Mouse (Mus musculus) adrenal gland, adult (tissue): ENCODE data around the gene Slpi.
A peak's percentile ranks its signal among the peaks of the same experiment; 100 is the strongest.

Experiments
- DNase-seq, 2 experiments: peaks; one replicate each; pipeline ENCODE4 v3.0.0; 2022 to 2023; ENCODE audit warnings: low spot score in 1 of 2; ENCODE audit not compliant: inconsistent age in 2 of 2

Gene Slpi

DNA sequence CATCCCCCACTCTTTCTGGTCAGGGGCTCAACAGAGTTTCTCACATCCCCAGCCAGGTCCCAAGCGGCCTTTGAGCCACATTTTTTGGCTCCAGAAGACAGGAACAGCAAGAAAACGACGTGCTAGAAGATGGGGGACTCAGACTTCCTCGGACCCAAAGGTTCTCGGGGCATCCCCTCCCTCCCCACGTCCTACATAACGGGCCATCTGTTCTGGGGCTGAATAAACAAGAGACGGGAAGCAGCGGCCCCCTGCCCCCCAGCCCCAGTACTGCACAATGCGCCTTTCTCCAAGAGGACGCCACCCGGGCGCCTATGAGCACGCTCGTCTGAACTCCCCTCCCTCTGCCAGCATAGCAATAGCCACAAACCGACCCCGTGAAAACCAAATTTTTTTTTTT is at the start of gene Slpi:
Gene Slpi, minus strand, starts transcription at position 76 of the 400 bp plus-strand sequence.
- no peak for DNase-seq

DNA sequence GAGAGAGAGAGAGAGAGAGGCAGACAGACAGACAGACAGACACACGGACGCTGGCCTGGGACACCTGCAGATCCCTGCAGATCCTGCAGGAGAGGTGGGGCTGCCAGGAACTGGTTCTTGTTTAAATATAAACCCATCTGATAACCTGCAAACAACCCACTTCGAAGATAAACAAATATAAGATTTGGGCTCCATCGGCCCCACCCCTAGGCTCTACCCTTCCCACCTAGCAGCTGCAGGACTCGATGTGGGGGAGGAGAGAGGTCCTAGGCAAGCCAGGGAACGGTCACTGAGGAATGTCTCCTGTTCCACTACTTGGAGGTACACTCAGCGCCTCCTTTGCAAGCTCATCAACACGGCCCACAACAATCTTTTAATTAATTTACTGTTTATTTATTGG is 49.4 kb upstream of the Slpi start:
- DNase-seq = no peak

DNA sequence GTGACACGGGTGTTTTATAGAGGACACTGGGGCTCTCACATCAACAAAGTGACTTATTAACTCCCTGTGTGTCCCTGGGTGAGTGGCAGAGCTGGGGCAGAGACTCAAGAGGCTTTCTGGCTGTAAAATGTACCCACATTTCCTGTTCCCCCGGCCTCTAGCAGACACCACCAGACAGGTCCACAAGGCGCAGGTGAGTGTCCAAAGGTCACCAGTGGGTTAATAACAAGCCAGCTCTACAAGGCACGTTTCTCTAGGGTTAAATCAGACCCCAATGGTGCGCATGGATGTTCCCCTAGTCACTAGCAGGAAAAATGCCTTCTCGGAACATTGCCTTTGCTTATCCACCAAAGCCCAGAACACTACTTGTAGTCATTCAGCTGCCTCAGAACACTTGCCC is 48.8 kb upstream of the Slpi start:
- peak in 1 of 2 experiments; percentile 30 for DNase-seq

DNA sequence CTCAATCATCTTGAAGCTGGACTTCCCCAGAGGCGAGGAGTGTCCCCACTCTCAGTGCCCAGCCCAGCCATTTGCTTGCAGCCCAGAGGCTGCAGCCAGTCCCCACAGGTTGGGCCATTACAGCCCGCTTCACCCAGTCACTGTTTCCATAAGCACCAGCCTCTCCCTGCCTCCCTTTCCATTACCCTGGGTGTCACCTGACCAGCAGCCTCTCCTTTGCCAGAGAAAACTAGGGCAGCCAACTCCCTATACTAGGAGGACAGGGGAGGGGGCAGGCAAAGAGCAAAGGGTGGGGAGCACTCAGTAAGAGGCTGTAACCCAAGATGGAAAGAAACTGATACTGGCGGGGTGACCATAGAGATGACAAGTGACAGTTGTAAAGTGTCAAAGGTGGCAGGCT is 48.1 kb upstream of the Slpi start:
- DNase-seq = peak in 1 of 2 experiments; percentile 72

DNA sequence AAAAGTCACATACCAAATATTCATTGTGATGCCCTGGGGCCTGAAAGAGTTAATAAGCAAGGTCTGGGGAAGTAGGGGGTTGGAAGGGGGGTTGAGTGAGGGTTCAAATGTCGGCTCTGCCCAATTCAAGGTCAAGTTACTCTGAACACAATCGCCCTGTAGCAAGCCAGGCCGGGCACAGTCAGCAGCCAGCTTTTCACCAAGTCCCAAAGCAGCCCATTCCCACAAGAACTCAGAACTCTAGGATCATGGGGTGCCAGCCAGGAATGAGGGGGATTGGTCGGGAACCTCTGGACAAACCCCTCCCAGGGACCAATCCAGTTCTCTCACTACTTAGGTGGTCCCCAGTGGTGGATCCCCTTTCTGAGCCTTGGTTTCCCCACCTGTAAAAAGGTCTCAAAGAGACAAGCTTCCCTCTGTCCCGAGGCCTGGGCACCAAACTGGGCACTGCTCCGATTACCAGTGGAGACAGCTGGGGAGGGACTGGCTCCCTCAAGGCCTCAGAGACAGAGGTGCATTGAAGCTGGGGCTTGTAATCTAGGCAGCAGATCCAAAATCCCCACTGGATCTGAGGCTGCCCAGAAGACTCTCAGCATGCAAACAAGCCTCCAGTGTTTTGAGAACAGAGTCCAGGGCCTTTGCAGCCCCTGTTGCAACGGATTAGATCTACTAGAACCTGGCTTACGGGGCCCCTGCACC is 47.5 kb upstream of the Slpi start:
- peak in 1 of 2 experiments; percentile 75 for DNase-seq

DNA sequence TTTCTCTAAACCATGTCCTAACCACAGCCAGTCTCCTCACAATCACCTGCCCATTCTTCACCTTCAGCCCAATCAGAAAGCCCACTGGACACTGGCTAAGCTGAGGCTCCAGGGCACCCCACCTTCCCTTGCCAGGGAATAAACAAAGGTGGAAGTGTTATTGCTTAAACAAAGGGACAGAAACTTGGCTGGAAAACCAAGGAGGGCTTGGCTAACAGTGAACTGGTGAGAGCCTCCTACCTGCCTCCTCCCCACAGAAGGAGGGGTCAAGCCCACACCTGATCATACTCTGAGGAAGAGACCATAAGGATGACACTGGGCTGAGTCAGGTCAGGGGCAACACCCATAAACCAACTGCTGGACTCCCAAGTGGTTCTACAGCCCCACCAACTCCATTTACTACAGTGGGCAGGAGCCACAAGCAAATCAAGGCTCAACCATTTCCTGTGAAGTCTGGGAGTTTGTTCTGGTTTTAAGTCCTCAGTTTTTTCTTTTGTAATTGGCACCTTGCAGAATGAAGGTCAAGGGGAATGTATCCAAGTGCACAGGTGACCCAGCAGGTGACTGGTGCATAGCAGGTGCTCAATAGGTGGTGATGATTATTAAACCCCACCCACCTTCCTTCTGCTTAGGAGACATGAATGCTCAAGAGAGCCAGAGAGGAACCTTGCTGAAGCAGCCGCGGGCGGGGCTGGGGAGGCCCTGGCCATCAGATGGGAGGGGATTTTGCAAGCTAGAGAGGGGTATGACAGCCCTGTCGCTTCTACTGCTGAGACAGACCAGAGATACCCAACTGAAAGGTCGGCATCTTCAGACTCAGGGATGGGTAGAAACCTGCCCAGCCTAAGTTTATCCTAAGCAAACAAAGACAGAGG is 46.6 kb upstream of the Slpi start:
- peak in 1 of 2 experiments; percentile 35 for DNase-seq

DNA sequence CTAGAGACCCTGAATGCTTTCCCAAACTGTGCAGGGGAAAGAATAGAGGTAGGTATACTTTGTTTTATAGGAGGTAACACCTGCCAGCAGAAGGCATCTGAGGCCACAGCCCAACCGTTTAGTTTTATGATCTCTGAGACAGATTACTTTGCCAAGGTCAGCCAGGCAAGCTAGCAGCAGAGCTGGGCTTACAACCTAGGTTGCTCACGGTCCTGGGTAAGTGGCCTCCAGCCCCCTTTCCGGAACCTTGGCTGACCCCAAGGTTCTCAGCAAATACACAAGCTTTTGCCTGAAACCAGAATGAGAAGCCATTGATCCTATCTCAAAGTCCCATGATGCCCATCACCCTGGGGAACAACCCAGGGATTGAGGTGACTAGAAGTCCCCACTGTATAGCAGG is 45.8 kb upstream of the Slpi start:
- no peak for DNase-seq

DNA sequence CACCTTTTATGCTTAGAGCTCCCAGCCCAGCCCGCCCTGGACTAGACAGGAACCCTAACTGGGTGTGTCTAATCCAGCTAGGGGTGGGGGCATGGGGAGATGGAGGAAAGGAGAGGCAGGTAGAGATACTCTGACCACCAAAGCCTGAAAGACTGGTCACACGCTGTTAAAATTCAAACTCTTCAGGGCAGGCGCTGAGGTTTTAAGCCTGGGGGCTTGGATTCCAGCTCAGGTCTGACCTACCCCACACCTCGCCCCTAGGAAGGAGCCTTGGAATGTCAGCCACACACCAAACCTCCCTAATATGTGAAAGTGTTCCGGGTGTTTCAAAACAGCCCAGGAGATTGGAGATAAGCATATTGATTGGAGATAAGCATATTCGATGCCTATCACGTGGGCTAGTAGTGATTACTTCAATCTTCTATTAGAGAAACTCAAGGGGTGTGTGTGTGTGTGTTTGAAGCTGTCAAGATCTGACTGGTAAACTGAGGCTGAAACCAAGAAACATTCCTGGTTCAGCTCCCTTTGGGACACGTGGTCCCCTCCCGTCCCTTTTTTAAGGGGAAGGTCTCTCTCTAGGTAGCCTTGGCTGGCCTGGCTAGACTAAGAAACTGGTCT is 44.5 kb upstream of the Slpi start:
- peak in 1 of 2 experiments; percentile 23 for DNase-seq

DNA sequence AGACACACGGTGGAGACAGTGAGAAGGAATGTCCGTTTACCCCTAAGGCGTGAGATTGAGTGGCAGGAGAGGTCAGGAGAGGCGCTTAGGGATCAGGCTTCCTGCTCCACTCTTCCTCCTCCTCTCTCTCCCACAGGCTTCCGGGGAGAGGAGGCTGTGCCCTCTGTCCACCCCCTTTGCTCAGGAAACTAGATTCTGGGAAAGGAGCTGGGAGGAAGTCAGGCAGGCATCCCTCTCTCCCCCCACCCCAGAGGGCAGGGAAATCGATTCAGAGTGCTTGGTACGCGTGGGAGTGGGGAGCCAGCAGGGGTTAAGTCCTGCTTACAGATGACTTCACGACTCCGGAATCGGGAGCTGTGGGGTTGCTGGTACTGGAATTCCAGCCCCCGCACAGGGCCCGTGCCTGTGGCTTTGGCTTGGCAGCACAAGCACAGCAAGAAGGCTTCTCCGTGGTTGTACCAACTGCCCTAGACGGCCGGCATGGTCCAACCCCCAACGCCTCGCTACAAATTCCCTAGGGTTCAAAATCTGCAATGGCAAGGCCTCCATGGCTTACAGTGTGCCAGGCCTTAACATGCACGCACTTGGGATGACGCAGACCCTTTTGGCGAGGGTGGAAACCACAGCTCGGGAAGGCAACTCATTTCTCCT is 43.8 kb upstream of the Slpi start:
- DNase-seq = peak in 1 of 2 experiments; percentile 62

DNA sequence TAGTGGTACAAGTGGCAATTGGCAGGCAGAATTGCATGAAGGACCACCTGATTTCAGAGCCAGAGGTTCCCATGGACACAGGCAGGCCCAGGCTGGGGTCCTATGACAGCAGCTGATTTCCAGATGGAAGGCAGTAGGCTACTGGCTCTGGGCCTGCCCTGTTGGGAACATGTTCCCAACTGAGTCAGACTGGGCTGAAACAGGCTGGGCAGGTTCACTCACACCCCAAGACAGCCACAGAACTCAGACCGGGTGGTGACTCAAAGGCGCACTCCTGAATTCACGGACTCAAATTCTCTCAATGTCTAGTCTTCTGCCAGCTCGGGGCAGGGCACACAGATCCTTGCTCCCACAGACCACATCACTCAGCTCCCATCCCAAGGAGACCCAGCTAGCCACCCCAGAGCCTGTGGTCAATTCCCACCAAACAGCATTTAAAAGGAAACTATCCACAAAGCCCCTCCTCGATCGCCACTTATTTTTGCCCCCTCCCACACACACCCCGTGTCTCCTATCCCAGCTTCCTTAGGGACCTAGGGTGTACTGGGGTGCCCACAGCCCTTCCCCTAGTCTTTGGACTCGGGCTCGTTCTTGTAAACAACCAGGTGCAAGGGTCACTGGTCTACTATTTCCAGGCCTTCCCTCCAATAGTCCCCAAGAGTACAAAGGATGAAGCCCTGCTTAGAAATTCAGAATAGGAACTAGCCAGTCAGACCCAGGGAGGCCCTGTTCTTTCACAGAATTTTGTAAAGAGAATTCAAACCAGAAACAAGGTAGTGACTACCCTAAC is 43.0 kb upstream of the Slpi start:
- peak in 1 of 2 experiments; percentile 23 for DNase-seq

DNA sequence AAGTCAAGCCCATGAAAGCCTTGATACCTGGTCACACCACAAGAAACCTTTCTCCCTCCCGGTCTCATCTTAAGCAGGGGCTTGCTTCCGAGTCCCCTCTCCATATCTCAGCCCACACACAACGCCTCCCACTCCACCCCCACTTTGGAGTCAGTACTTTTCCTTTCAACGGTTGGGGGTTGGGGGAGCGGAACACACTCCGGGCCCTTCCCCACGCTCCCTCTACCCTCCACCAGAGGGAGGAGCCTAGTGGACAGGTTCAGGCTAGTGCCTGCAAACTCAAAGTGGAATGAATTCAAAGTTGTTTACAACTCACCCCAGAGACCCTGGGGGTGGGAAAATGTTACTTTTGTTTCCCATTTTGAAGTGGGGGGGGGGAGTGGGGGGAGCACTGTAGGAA is 41.8 kb upstream of the Slpi start:
- peak in 1 of 2 experiments; percentile 17 for DNase-seq

DNA sequence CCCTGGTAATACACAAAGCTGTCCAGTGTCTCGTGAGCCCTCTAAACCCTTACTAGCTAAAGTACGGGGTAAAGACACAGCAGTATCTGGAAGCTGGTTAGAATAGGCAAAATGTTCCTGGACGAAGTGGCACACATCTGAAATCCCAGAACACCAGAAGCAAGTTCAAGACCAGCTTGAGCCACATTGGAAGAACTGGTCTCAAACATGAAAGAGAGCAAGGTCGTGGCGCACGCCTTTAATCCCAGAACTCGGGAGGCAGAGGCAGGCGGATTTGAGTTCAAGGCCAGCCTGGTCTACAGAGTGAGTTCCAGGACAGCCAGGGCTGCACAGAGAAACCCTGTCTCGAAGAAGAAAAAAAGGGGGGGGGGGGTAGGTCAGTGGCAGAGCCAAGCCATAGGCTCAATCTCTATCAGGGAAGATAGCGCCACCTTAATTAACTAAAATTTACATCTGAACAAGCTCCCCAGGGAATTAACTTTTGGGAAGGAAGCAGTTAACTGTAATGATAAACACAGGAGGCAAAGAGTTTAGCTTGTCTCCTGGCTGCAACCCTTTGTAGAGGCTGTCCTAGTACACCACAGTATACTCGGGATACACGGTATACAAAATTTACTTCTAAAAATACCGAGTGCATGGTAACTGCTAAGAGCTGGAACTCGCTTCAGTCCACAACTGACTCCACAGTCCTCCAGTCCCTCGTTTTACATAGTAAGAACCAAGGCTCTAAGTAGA is 41.2 kb upstream of the Slpi start:
- DNase-seq = no peak

DNA sequence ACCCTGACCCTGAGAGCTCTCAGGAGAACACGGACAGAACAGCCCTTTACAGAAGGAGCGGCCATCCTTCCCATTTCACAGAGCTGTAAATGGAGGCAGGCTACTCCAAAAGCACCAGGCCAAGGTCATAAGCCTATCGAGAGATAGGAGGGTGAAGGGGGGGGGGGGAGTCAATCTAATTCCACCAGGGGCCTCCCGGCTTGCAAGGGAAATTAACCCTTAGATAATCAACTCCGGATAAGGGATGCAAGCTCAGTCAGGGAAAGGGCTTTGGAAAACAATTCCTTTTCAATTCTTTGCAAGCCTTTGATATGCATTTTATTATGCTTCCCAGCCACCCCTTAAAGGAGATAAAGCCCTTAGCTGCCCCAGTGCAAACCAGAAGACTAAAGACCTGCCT is 39.6 kb upstream of the Slpi start:
- DNase-seq = no peak

DNA sequence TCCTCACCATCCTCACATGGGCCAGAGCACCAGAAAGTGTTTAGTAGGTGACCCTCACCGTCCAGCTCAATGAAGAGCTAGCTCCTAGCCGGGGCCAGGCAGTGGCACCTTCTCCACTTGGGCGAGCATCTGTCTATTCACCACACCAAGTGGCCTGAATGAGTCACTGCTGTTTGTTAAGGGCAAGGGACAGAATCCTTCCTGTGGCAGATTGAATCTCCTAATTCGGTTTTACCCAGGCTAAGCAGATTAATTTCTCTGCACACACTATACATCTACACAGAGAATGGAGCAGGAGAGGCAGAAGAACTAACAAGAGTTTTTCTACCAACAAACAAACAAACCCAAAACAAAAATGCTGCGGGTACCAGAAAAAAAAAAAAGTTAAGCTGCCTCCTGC is 38.1 kb upstream of the Slpi start:
- DNase-seq = peak in 1 of 2 experiments; percentile 32

DNA sequence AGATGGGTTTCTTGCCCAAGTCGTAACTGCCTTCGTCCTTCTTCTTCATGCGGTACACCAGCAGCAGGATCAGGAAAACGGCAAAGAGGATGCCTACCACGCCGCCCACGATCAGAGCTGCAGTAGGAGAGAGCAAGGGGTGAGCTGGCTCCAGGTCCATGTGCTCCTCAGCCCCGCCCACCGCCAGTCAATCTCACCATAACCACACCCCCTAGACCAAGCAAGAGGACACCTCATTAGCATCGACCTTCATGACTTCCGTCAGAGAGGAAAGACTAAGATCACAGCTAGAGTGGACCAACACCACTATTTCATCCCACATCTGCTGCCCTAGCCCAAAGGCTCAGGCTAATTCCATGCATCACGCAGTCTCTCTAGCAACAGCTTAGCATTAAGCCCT is 37.2 kb upstream of the Slpi start:
- peak in 1 of 2 experiments; percentile 46 for DNase-seq

DNA sequence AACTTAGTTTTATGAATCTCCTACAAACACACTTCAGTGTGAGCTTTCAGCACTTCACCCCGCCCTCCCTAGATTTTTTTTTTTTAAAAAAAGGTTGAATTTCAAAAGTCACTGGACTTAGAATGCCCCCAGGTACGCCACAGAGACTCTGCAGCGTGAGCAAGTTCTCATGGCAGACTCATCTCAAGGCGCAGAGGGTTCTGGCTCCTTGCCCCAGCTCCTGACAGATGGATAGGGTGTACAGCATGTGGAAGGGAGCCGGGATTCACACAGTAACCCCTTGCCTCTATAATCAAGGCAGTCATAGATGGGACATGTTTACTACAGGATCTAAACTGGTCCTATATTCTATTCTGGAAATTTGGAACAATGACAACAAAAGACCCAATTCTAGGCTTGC is 36.5 kb upstream of the Slpi start:
- DNase-seq = peak in 1 of 2 experiments; percentile 27

DNA sequence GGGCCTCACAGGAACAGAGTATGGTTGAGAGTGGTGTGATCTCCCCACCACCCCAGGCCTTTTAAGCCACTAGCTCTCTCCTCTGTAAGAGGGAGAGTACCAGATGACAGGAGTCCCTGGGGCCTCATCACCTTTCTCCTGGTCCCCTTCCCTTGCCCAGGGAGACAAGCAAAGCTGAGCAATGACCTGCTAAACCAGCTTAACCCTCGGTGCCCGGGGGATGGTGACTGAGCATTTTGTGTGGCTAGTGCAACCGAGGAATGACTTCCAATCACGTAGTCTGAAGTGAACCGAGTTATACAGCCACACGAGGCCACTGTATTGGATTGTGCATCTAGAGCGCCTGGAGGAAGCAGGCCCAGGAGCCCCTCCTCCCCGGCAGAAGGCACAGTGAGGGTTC is 35.5 kb upstream of the Slpi start:
- peak in 1 of 2 experiments; percentile 21 for DNase-seq

DNA sequence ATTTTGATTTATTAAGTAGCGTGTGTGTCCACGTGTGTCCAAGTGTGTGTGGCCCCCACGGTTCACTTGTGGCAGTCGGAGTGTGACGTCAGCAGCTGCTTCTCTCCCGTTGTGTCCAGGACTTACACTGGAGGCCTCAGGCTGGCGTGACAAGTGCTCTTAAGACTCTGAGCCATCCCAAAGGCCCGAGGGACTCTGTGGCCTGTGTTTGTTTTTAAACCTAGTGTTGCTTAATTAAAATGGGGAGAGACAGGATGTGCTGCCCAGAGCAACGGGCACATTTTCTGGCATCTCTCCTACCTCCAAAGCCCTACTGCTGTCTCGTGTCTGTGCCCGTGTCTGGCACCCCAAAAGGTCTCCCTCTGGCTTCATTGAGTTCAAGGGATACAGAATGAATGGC is 34.6 kb upstream of the Slpi start:
- peak in 1 of 2 experiments; percentile 48 for DNase-seq

DNA sequence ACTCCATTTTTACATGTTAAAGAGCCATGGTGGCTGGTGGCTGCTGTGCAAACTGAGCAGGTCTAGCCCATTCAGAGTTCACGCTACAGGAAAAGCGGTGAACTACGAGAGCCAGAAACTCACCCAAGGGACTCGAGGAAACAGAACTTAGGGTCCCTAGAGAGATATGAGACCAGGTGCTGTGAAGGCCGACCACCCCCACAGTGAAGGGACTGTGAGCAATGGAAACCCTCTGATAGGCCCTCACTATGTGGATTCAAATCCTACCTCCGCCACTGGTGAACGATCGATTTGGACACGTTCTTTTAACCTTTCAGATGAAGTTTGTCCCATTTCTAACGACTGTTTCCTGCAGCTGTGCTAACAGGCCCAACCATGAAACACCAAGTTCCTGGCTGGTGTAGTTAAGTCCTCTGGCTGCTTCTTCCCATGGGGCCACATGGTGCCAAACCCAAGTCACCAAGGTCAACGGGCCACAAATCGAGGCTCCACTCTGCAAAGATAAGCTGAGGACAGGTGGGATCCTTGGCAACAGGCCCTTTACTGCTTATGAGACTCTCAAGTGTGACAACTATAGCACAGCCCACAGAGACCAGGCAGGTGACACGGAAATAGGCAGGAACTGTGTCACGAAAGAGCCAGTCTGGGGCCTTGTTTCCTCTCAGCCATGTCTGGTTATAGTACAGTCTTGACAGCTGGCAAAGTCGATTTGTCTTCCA is 33.9 kb upstream of the Slpi start:
- peak in 1 of 2 experiments; percentile 46 for DNase-seq
